Mouse (Mus musculus) heart, postnatal 0 days (tissue): ENCODE data around the gene Slc2a4. TPM values are rescaled to one million over a fixed set of nuclear protein-coding genes. Genes with fewer than 3 reads are reported as not detected.

Experiments
- ATAC-seq: fragments of 200-750 bp; cut with Nextera tagmentation; 2 replicates; pipeline ENCODE4 v1.8.0; 2017; ENCODE audit warnings: low read depth, moderate number of reproducible peaks, moderate library complexity; ENCODE audit not compliant: insufficient read depth
- DNase-seq: peaks from one replicate; pipeline ENCODE4 v3.0.0-alpha.2; 2016; ENCODE audit warnings: low spot score
- H3K27ac ChIP-seq: fragments of 300-500 bp; sonication (generic); 2 replicates; pipeline ENCODE4 v1.5.1; 2014; ENCODE audit warnings: low read depth, mild to moderate bottlenecking
- H3K27me3 ChIP-seq: fragments of 300-500 bp; sonication (generic); 2 replicates; pipeline ENCODE4 v1.6.1; 2014; ENCODE audit warnings: low read length, mixed read lengths; ENCODE audit not compliant: control insufficient read depth, insufficient read depth
- H3K36me3 ChIP-seq: fragments of 300-500 bp; sonication (generic); replicated peaks from 2 replicates; pipeline ENCODE4 v1.6.1; 2014; ENCODE audit warnings: low read length, mixed read lengths; ENCODE audit not compliant: control insufficient read depth, insufficient read depth
- H3K4me1 ChIP-seq: fragments of 300-500 bp; sonication (generic); 2 replicates; pipeline ENCODE4 v1.6.1; 2014; ENCODE audit warnings: antibody characterized with exemption; ENCODE audit not compliant: control insufficient read depth, insufficient read depth
- H3K4me2 ChIP-seq: fragments of 300-500 bp; sonication (generic); 2 replicates; pipeline ENCODE4 v1.6.1; 2014; ENCODE audit warnings: low read depth, mild to moderate bottlenecking, low read length, moderate library complexity
- H3K4me3 ChIP-seq: fragments of 300-500 bp; sonication (generic); 2 replicates; pipeline ENCODE4 v1.5.1; 2014; ENCODE audit warnings: low read depth, low read length
- H3K9ac ChIP-seq: fragments of 300-500 bp; sonication (generic); replicated peaks from 2 replicates; pipeline ENCODE4 v1.6.1; 2014; ENCODE audit warnings: low read depth, low read length, mixed read lengths
- H3K9me3 ChIP-seq: fragments of 300-500 bp; sonication (generic); replicated peaks from 2 replicates; pipeline ENCODE4 v1.6.1; 2016; ENCODE audit warnings: low read length; ENCODE audit not compliant: control insufficient read depth
- CTCF ChIP-seq: IDR thresholded peaks from 2 replicates; pipeline ENCODE4 v1.5.1; 2016; ENCODE audit warnings: antibody characterized with exemption, control low read depth, low read depth
- EP300 ChIP-seq: IDR thresholded peaks from 2 replicates; pipeline ENCODE4 v1.6.1; 2016; ENCODE audit warnings: antibody characterized with exemption, low read depth
- WGBS: fragments of 180-500 bp; shearing (Covaris S2); extraction: QIAGEN DNeasy Blood & Tissue Kit; methylation state at CpG from one replicate; pipeline ENCODE4 v1.1.7; 2014; 5-methylcytosine and 5-hydroxymethylcytosine counted together
- polyA plus RNA-seq: library from polyadenylated mRNA; unstranded; fragments of >200 nt; fragmentation: Nextera tagmentation; extraction: Ambion mirVana; gene quantifications from 2 replicates; pipeline ENCODE4 v1.2.1, GENCODE M21; 2015
- total RNA-seq: library from RNA; depleted of rRNA; stranded (reverse); fragments of >200 nt; gene quantifications from 2 replicates; pipeline ENCODE4 v1.2.3, GENCODE M21; 2014; ENCODE audit warnings: low replicate concordance

Slc2a4 gene
- total and polyA plus RNA-seq, 2 experiments from 2014 or later: 89.2 to 267 TPM

- Histone ChIP-seq H3K36me3 (no peaks in the 10 kb centered on the region), H3K4me1 (no peaks in the 10 kb centered on the region), H3K27me3 (no peaks in the 10 kb centered on the region), H3K27ac (no peak overlapping the region), H3K9ac (no peak overlapping the region), H3K4me2 (no peak overlapping the region), H3K4me3 (no peak overlapping the region), H3K9me3 (no peaks in the 10 kb centered on the region)
- WGBS: 29% methylated on average over 11 of the region's 11 CpGs
- DNase-seq (no peak), ATAC-seq (no peak)
- TF ChIP-seq EP300: no peak
- no peak for TF ChIP-seq CTCF
These were observed 5.4 kb upstream of the Slc2a4 start for GRCm38 (mm10) chr11:69953267-69953915.

- Histone ChIP-seq H3K27me3 (no peaks in the 10 kb centered on the region), H3K9ac (no peak overlapping the region), H3K36me3 (no peaks in the 10 kb centered on the region), H3K4me1 (no peaks in the 10 kb centered on the region), H3K4me3 (no peak overlapping the region), H3K4me2 (no peak overlapping the region), H3K27ac (no peak overlapping the region), H3K9me3 (no peaks in the 10 kb centered on the region)
- DNase-seq (no peak), ATAC-seq (no peak)
- TF ChIP-seq EP300 (no peak), CTCF (0 out of 2 replicates have a peak, but pooled peaks have one; percentile 16)
- WGBS: 40% methylated on average over 1 of the region's 1 CpGs
These were observed 4.3 kb upstream of the Slc2a4 start for GRCm38 (mm10) chr11:69952274-69952673.

GRCm38 (mm10) chr11:69950807-69951459 lies 2.9 kb upstream of the Slc2a4 start:
- H3K36me3 ChIP-seq: peaks cover 2% of the 10 kb centered on the region; the same call in 1 of the 2 replicates
- TF ChIP-seq CTCF (peak; percentile 31), EP300 (no peak)
- WGBS: 44% methylated on average over 4 of the region's 4 CpGs
- H3K9ac ChIP-seq: no peak overlapping the region
- peaks cover 7% of the 10 kb centered on the region for H3K4me1 ChIP-seq
- no peaks in the 10 kb centered on the region for H3K9me3 ChIP-seq
- DNase-seq (no peak), ATAC-seq (no peak)
- H3K27ac ChIP-seq: no peak overlapping the region
- no peak overlapping the region for H3K4me3 ChIP-seq
- H3K27me3 ChIP-seq: no peaks in the 10 kb centered on the region
- no peak overlapping the region for H3K4me2 ChIP-seq

GRCm38 (mm10) chr11:69948763-69949150 lies 769 bp upstream of the Slc2a4 start:
- Histone ChIP-seq H3K9me3 (no peaks in the 10 kb centered on the region), H3K4me3 (peak overlapping the region; percentile 60), H3K4me2 (peak overlapping the region; percentile 62), H3K36me3 (peaks cover 22% of the 10 kb centered on the region), H3K9ac (no peak overlapping the region), H3K27ac (peak overlapping the region; percentile 94), H3K27me3 (no peaks in the 10 kb centered on the region), H3K4me1 (peaks cover 11% of the 10 kb centered on the region)
- WGBS: 1% methylated on average over 14 of the region's 14 CpGs
- ATAC-seq (peak; percentile 49), DNase-seq (peak; percentile 95)
- TF ChIP-seq CTCF (peak; percentile 96), EP300 (0 out of 2 replicates have a peak, but pooled peaks have one; percentile 78)

GRCm38 (mm10) chr11:69947337-69948065 lies 487 bp downstream of the Slc2a4 start:
- ATAC-seq (peak; percentile 68), DNase-seq (peak; percentile 77)
- no peaks in the 10 kb centered on the region for H3K9me3 ChIP-seq
- H3K27ac ChIP-seq: peak overlapping the region; percentile 94
- H3K4me1 ChIP-seq: peaks cover 11% of the 10 kb centered on the region
- peak overlapping the region; percentile 62 for H3K4me2 ChIP-seq
- 4% methylated on average over 29 of the region's 29 CpGs for WGBS
- peak overlapping the region; percentile 50 for H3K9ac ChIP-seq
- H3K27me3 ChIP-seq: no peaks in the 10 kb centered on the region
- H3K4me3 ChIP-seq: peak overlapping the region; percentile 60
- H3K36me3 ChIP-seq: peaks cover 34% of the 10 kb centered on the region
- TF ChIP-seq CTCF: no peak
- TF ChIP-seq EP300: peak; percentile 67; the same call in 1 of the 2 replicates
